Mouse (Mus musculus) kidney, embryonic 14.5 days (tissue): Measurements from ENCODE around the gene 0610010F05Rik. TPM values are rescaled to one million over a fixed set of nuclear protein-coding genes. Genes with fewer than 3 reads are reported as not detected.
A peak's percentile ranks its signal among the peaks of the same experiment; 100 is the strongest.

ENCODE experiments used
- ATAC-seq: fragments of 200-750 bp; cut with Nextera tagmentation; 2 replicates; pipeline ENCODE4 v1.8.0; 2017; ENCODE audit warnings: moderate number of reproducible peaks, mild to moderate bottlenecking, moderate TSS enrichment, moderate library complexity; ENCODE audit not compliant: low FRiP score, low TSS enrichment
- H3K27ac ChIP-seq: fragments of 300-500 bp; sonication (generic); 2 replicates; pipeline ENCODE4 v1.5.1; 2014; ENCODE audit warnings: low read depth, mild to moderate bottlenecking, low read length, moderate library complexity, mixed read lengths
- H3K27me3 ChIP-seq: fragments of 300-500 bp; sonication (generic); 2 replicates; pipeline ENCODE4 v1.6.1; 2014; ENCODE audit warnings: mild to moderate bottlenecking, low read length; ENCODE audit not compliant: control insufficient read depth, insufficient read depth
- H3K36me3 ChIP-seq: fragments of 300-500 bp; sonication (generic); 2 replicates; pipeline ENCODE4 v1.6.1; 2014; ENCODE audit warnings: low read length, mixed read lengths; ENCODE audit not compliant: control insufficient read depth, insufficient read depth
- H3K4me1 ChIP-seq: fragments of 300-500 bp; sonication (generic); 2 replicates; pipeline ENCODE4 v1.6.1; 2014; ENCODE audit warnings: low read length, mixed read lengths; ENCODE audit not compliant: control insufficient read depth, insufficient read depth
- H3K4me2 ChIP-seq: fragments of 300-500 bp; sonication (generic); replicated peaks from 2 replicates; pipeline ENCODE4 v1.6.1; 2014; ENCODE audit warnings: low read depth, mild to moderate bottlenecking, low read length
- H3K4me3 ChIP-seq: fragments of 300-500 bp; sonication (generic); 2 replicates; pipeline ENCODE4 v1.5.1; 2014; ENCODE audit warnings: mild to moderate bottlenecking, low read length
- H3K9ac ChIP-seq: fragments of 300-500 bp; sonication (generic); 2 replicates; pipeline ENCODE4 v1.6.1; 2014; ENCODE audit warnings: low read depth, mild to moderate bottlenecking, low read length, moderate library complexity
- H3K9me3 ChIP-seq: fragments of 300-500 bp; sonication (generic); 2 replicates; pipeline ENCODE4 v1.6.1; 2016; ENCODE audit warnings: low read length; ENCODE audit not compliant: control insufficient read depth
- WGBS: fragments of 180-500 bp; shearing (Covaris S2); extraction: QIAGEN DNeasy Blood & Tissue Kit; methylation state at CpG from one replicate; pipeline ENCODE4 v1.1.7; 2014; 5-methylcytosine and 5-hydroxymethylcytosine counted together
- polyA plus RNA-seq: library from polyadenylated mRNA; unstranded; fragments of >200 nt; fragmentation: Nextera tagmentation; extraction: Ambion mirVana; gene quantifications from 2 replicates; pipeline ENCODE4 v1.2.1, GENCODE M21; 2014

0610010F05Rik gene
- 22.0 and 34.5 TPM in 2 replicates for polyA plus RNA-seq

- Histone ChIP-seq H3K4me3 (peak within 1 kb of the TSS; percentile 88), H3K36me3 (peaks cover 5% of the 10 kb centered on the region; the same call in 1 of the 2 replicates), H3K9ac (peak within 1 kb of the TSS; percentile 93), H3K27ac (peak within 1 kb of the TSS; percentile 71), H3K9me3 (no peaks in the 10 kb centered on the region), H3K4me2 (peak within 1 kb of the TSS; percentile 76), H3K27me3 (no peaks in the 10 kb centered on the region), H3K4me1 (no peaks in the 10 kb centered on the region)
- ATAC-seq: peak; percentile 100
- WGBS: under 1% methylated on average over 69 of the region's 103 CpGs
These were observed at the start of gene 0610010F05Rik for GRCm38 (mm10) chr11:23632945-23633878. Gene 0610010F05Rik (minus strand): TSS chr11:23633639.

- no peak for ATAC-seq
- Histone ChIP-seq H3K4me2 (no peak overlapping the region), H3K36me3 (peaks cover 36% of the 10 kb centered on the region), H3K4me3 (no peak overlapping the region), H3K9ac (no peak overlapping the region), H3K27ac (no peak overlapping the region), H3K27me3 (no peaks in the 10 kb centered on the region), H3K9me3 (no peaks in the 10 kb centered on the region), H3K4me1 (no peaks in the 10 kb centered on the region)
- 89% methylated on average over 5 of the region's 5 CpGs for WGBS
These were observed 49.1 kb upstream of the 0610010F05Rik start for GRCm38 (mm10) chr11:23682561-23682960.

- no peak overlapping the region for H3K4me3 ChIP-seq
- ATAC-seq: no peak
- H3K9me3 ChIP-seq: no peaks in the 10 kb centered on the region
- peaks cover 55% of the 10 kb centered on the region for H3K36me3 ChIP-seq
- no peak overlapping the region for H3K4me2 ChIP-seq
- H3K27me3 ChIP-seq: no peaks in the 10 kb centered on the region
- H3K9ac ChIP-seq: no peak overlapping the region
- H3K4me1 ChIP-seq: no peaks in the 10 kb centered on the region
- WGBS: 93% methylated on average over 6 of the region's 6 CpGs
- H3K27ac ChIP-seq: no peak overlapping the region
These were observed 47.1 kb upstream of the 0610010F05Rik start for GRCm38 (mm10) chr11:23680435-23680950.

GRCm38 (mm10) chr11:23679044-23679642, 45.7 kb upstream of the 0610010F05Rik start:
- H3K9me3 ChIP-seq: no peaks in the 10 kb centered on the region
- no peak overlapping the region for H3K4me2 ChIP-seq
- H3K9ac ChIP-seq: no peak overlapping the region
- 48% methylated on average over 3 of the region's 3 CpGs for WGBS
- H3K4me3 ChIP-seq: no peak overlapping the region
- no peak for ATAC-seq
- no peak overlapping the region for H3K27ac ChIP-seq
- no peaks in the 10 kb centered on the region for H3K4me1 ChIP-seq
- no peaks in the 10 kb centered on the region for H3K27me3 ChIP-seq
- peaks cover 64% of the 10 kb centered on the region for H3K36me3 ChIP-seq

GRCm38 (mm10) chr11:23676100-23676499, 42.7 kb upstream of the 0610010F05Rik start:
- Histone ChIP-seq H3K4me2 (no peak overlapping the region), H3K9me3 (no peaks in the 10 kb centered on the region), H3K9ac (no peak overlapping the region), H3K4me3 (no peak overlapping the region), H3K4me1 (no peaks in the 10 kb centered on the region), H3K27me3 (no peaks in the 10 kb centered on the region), H3K36me3 (peaks cover 64% of the 10 kb centered on the region), H3K27ac (no peak overlapping the region)
- 92% methylated on average over 5 of the region's 5 CpGs for WGBS
- no peak for ATAC-seq

- Histone ChIP-seq H3K4me3 (no peak overlapping the region), H3K9me3 (no peaks in the 10 kb centered on the region), H3K27ac (no peak overlapping the region), H3K36me3 (peaks cover 48% of the 10 kb centered on the region), H3K27me3 (no peaks in the 10 kb centered on the region), H3K9ac (no peak overlapping the region), H3K4me2 (no peak overlapping the region), H3K4me1 (no peaks in the 10 kb centered on the region)
- ATAC-seq: no peak
- WGBS: 75% methylated on average over 4 of the region's 4 CpGs
These were observed 38.9 kb upstream of the 0610010F05Rik start for GRCm38 (mm10) chr11:23672256-23672749.

GRCm38 (mm10) chr11:23667128-23667527, 33.7 kb upstream of the 0610010F05Rik start:
- no peaks in the 10 kb centered on the region for H3K27me3 ChIP-seq
- WGBS: 43% methylated on average over 3 of the region's 3 CpGs

GRCm38 (mm10) chr11:23666526-23666925, 33.1 kb upstream of the 0610010F05Rik start:
- no peak for ATAC-seq
- Histone ChIP-seq H3K9me3 (no peaks in the 10 kb centered on the region), H3K4me1 (no peaks in the 10 kb centered on the region), H3K4me3 (peak overlapping the region; percentile 90), H3K27ac (peak overlapping the region; percentile 88), H3K4me2 (peak overlapping the region; percentile 67), H3K27me3 (no peaks in the 10 kb centered on the region), H3K36me3 (peaks cover 6% of the 10 kb centered on the region; the same call in 1 of the 2 replicates), H3K9ac (peak overlapping the region; percentile 93)
- WGBS: 9% methylated on average over 5 of the region's 5 CpGs

More at GRCm38 (mm10) chr11:23667128-23667527, 33.7 kb upstream of the 0610010F05Rik start:
- peak overlapping the region; percentile 90 for H3K4me3 ChIP-seq
- H3K9ac ChIP-seq: peak overlapping the region; percentile 93; the same call in 1 of the 2 replicates
- H3K9me3 ChIP-seq: no peaks in the 10 kb centered on the region
- no peaks in the 10 kb centered on the region for H3K4me1 ChIP-seq
- no peak overlapping the region for H3K27ac ChIP-seq
- peak overlapping the region; percentile 67 for H3K4me2 ChIP-seq
- peaks cover 6% of the 10 kb centered on the region; the same call in 1 of the 2 replicates for H3K36me3 ChIP-seq
- ATAC-seq: no peak
